Mouse (Mus musculus): ENCODE data around the gene Pagr1a. TPM values are rescaled to one million over a fixed set of nuclear protein-coding genes. Genes with fewer than 3 reads are reported as not detected.

The Pagr1a gene
- polyA plus RNA-seq, 1 experiment, result 1.6 TPM

- Histone ChIP-seq H3K4me1 (ENCODE audit: control insufficient read depth, insufficient read depth, insufficient read length, low read length) (peaks cover 5% of the 10 kb centered on the region), H3K4me3 (ENCODE audit: low read depth, low read length) (no peak overlapping the region), H3K27ac (ENCODE audit: insufficient read depth, low read depth, low read length) (no peak overlapping the region), H3K27me3 (ENCODE audit: control insufficient read depth, insufficient read depth, low read length) (no peaks in the 10 kb centered on the region), H3K36me3 (ENCODE audit: control insufficient read depth, insufficient read depth, low read length) (peaks cover 9% of the 10 kb centered on the region; the same call in 1 of the 2 replicates)
- TF ChIP-seq CTCF (IDR thresholded peaks at IDR 0.05; ENCODE audit: extremely low read depth, insufficient read length, insufficient replicate concordance, low read depth, low read length) (no peak), POLR2A (IDR thresholded peaks at IDR 0.05; ENCODE audit: low read depth, low read length) (no peak)
- WGBS, result 97% methylated on average over 1 of the region's 1 CpGs
Observed at GRCm38 (mm10) chr7:127030172-127030571, 13.0 kb upstream of the Pagr1a start.

GRCm38 (mm10) chr7:127027885-127028284 is 10.7 kb upstream of the Pagr1a start:
- H3K27ac ChIP-seq (ENCODE audit: insufficient read depth, low read depth, low read length), result peak overlapping the region; percentile 85

GRCm38 (mm10) chr7:127026984-127027726 is 10.0 kb upstream of the Pagr1a start, which contains the start of gene Maz:
Gene Maz, minus strand, starts transcription at chr7:127027037.
- TF ChIP-seq CTCF (IDR thresholded peaks at IDR 0.05; ENCODE audit: extremely low read depth, insufficient read length, insufficient replicate concordance, low read depth, low read length) (no peak), POLR2A (IDR thresholded peaks at IDR 0.05; ENCODE audit: low read depth, low read length) (peak; percentile 46; the same call in 1 of the 2 replicates)
- WGBS, result 1% methylated on average over 53 of the region's 63 CpGs

More at GRCm38 (mm10) chr7:127027885-127028284, 10.7 kb upstream of the Pagr1a start:
- Histone ChIP-seq H3K36me3 (ENCODE audit: control insufficient read depth, insufficient read depth, low read length) (peaks cover 21% of the 10 kb centered on the region), H3K4me3 (ENCODE audit: low read depth, low read length) (peak overlapping the region; percentile 92), H3K27me3 (ENCODE audit: control insufficient read depth, insufficient read depth, low read length) (no peaks in the 10 kb centered on the region), H3K4me1 (ENCODE audit: control insufficient read depth, insufficient read depth, insufficient read length, low read length) (peaks cover 7% of the 10 kb centered on the region)
- no peak for TF ChIP-seq CTCF (IDR thresholded peaks at IDR 0.05; ENCODE audit: extremely low read depth, insufficient read length, insufficient replicate concordance, low read depth, low read length)
- WGBS, result 38% methylated on average over 8 of the region's 8 CpGs

GRCm38 (mm10) chr7:127026616-127026983 is 9.4 kb upstream of the Pagr1a start:
- Histone ChIP-seq H3K4me3 (ENCODE audit: low read depth, low read length) (peak overlapping the region; percentile 92), H3K4me1 (ENCODE audit: control insufficient read depth, insufficient read depth, insufficient read length, low read length) (peaks cover 7% of the 10 kb centered on the region), H3K27me3 (ENCODE audit: control insufficient read depth, insufficient read depth, low read length) (no peaks in the 10 kb centered on the region), H3K36me3 (ENCODE audit: control insufficient read depth, insufficient read depth, low read length) (peaks cover 22% of the 10 kb centered on the region), H3K27ac (ENCODE audit: insufficient read depth, low read depth, low read length) (no peak overlapping the region)
- no peak for TF ChIP-seq CTCF (IDR thresholded peaks at IDR 0.05; ENCODE audit: extremely low read depth, insufficient read length, insufficient replicate concordance, low read depth, low read length)
- no peak for TF ChIP-seq POLR2A (IDR thresholded peaks at IDR 0.05; ENCODE audit: low read depth, low read length)
- 3% methylated on average over 11 of the region's 48 CpGs for WGBS

More at GRCm38 (mm10) chr7:127026984-127027726, 10.0 kb upstream of the Pagr1a start, which contains the start of gene Maz:
- peaks cover 24% of the 10 kb centered on the region for H3K36me3 ChIP-seq (ENCODE audit: control insufficient read depth, insufficient read depth, low read length)
- H3K27ac ChIP-seq (ENCODE audit: insufficient read depth, low read depth, low read length), result peak within 1 kb of the TSS; percentile 87
- no peaks in the 10 kb centered on the region for H3K27me3 ChIP-seq (ENCODE audit: control insufficient read depth, insufficient read depth, low read length)
- peak within 1 kb of the TSS; percentile 92 for H3K4me3 ChIP-seq (ENCODE audit: low read depth, low read length)
- peaks cover 7% of the 10 kb centered on the region for H3K4me1 ChIP-seq (ENCODE audit: control insufficient read depth, insufficient read depth, insufficient read length, low read length)

GRCm38 (mm10) chr7:127026161-127026600 is 9.0 kb upstream of the Pagr1a start:
- peak overlapping the region; percentile 72 for H3K27ac ChIP-seq (ENCODE audit: insufficient read depth, low read depth, low read length)
- H3K27me3 ChIP-seq (ENCODE audit: control insufficient read depth, insufficient read depth, low read length), result no peaks in the 10 kb centered on the region
- H3K4me1 ChIP-seq (ENCODE audit: control insufficient read depth, insufficient read depth, insufficient read length, low read length), result peaks cover 9% of the 10 kb centered on the region
- 1% methylated on average over 44 of the region's 48 CpGs for WGBS
- H3K4me3 ChIP-seq (ENCODE audit: low read depth, low read length), result peak overlapping the region; percentile 74
- H3K36me3 ChIP-seq (ENCODE audit: control insufficient read depth, insufficient read depth, low read length), result peaks cover 22% of the 10 kb centered on the region
- TF ChIP-seq POLR2A (IDR thresholded peaks at IDR 0.05; ENCODE audit: low read depth, low read length) (no peak), CTCF (IDR thresholded peaks at IDR 0.05; ENCODE audit: extremely low read depth, insufficient read length, insufficient replicate concordance, low read depth, low read length) (no peak)

GRCm38 (mm10) chr7:127025556-127026160 is 8.5 kb upstream of the Pagr1a start:
- peak overlapping the region; percentile 74 for H3K4me3 ChIP-seq (ENCODE audit: low read depth, low read length)
- under 1% methylated on average over 65 of the region's 65 CpGs for WGBS
- H3K4me1 ChIP-seq (ENCODE audit: control insufficient read depth, insufficient read depth, insufficient read length, low read length), result peaks cover 13% of the 10 kb centered on the region
- TF ChIP-seq POLR2A (IDR thresholded peaks at IDR 0.05; ENCODE audit: low read depth, low read length) (no peak; the same call in 1 of the 2 replicates), CTCF (IDR thresholded peaks at IDR 0.05; ENCODE audit: extremely low read depth, insufficient read length, insufficient replicate concordance, low read depth, low read length) (no peak)
- H3K36me3 ChIP-seq (ENCODE audit: control insufficient read depth, insufficient read depth, low read length), result peaks cover 22% of the 10 kb centered on the region
- peak overlapping the region; percentile 42 for H3K27ac ChIP-seq (ENCODE audit: insufficient read depth, low read depth, low read length)
- no peaks in the 10 kb centered on the region for H3K27me3 ChIP-seq (ENCODE audit: control insufficient read depth, insufficient read depth, low read length)

Measured in small intestine, adult 2 months (tissue).